Mouse (Mus musculus) neural tube, embryonic 13.5 days (tissue): Measurements from ENCODE around the gene Tomm70a. TPM values are rescaled to one million over a fixed set of nuclear protein-coding genes. Genes with fewer than 3 reads are reported as not detected.

Experiments used
- polyA plus RNA-seq: library from polyadenylated mRNA; unstranded; fragments of >200 nt; fragmentation: Nextera tagmentation; extraction: Ambion mirVana; gene quantifications from 2 replicates; pipeline ENCODE4 v1.2.1, GENCODE M21; 2015

Tomm70a gene
- polyA plus RNA-seq, 1 experiment from 2014 or later = 58.9 TPM

Other genes starting within 250 kb of the Tomm70a start
- 5.1 and 9.9 TPM in 2 replicates for gene Tmem45a, start 235.5 kb upstream of the Tomm70a start, polyA plus RNA-seq
- gene Lnp1, start 193.6 kb upstream of the Tomm70a start, polyA plus RNA-seq = not detected in 2 replicates
- 0.14 TPM in 1 of 2 replicates, not detected in the other for gene Tmem45a2, start 50.3 kb upstream of the Tomm70a start, polyA plus RNA-seq
- 46.8 and 47.0 TPM in 2 replicates for gene Nit2, start 45.6 kb downstream of the Tomm70a start, polyA plus RNA-seq
- 24.0 and 31.3 TPM in 2 replicates for gene Tbc1d23, start 109.8 kb downstream of the Tomm70a start, polyA plus RNA-seq
- 0.22 and 0.41 TPM in 2 replicates for gene Tmem30c, start 171.2 kb downstream of the Tomm70a start, polyA plus RNA-seq
- gene Filip1l, start 231.4 kb downstream of the Tomm70a start, polyA plus RNA-seq = 4.2 and 4.7 TPM in 2 replicates